Mouse (Mus musculus): ENCODE results near the gene Slc25a29.

Slc25a29 gene

DNA sequence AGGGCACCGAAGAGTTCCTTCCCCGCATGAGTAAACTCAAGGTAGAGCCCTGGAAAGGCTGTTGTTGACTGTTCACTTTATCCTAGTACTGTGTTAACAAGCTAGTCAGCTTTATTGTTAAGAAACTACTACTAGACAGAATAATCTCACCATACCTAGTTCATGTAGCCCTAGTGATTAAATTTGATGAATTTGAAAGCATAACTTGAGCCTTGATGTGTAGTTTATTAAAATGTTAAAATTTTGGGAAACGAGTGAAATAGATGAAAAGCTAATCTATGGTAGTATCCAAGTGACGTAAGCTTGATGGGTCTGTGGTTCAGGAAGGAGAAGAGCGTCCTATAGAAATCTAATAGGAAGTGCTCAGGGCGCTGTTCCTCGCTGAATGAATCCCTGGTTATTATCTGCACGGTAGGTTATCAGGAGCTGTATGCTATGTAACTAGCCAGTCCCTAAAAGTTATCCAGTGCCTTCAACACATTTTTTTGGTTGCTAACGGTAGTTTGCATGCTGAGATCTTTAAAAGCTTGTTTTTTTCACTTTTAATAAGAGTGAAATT is 40.6 kb downstream of the Slc25a29 start:
- peak; percentile 20 for DNase-seq (ENCODE audit: low read depth)

- DNase-seq (ENCODE audit: low read depth): peak; percentile 93
Measured at GRCm38 (mm10) chr12:108794078-108794711, 41.5 kb downstream of the Slc25a29 start.

DNA sequence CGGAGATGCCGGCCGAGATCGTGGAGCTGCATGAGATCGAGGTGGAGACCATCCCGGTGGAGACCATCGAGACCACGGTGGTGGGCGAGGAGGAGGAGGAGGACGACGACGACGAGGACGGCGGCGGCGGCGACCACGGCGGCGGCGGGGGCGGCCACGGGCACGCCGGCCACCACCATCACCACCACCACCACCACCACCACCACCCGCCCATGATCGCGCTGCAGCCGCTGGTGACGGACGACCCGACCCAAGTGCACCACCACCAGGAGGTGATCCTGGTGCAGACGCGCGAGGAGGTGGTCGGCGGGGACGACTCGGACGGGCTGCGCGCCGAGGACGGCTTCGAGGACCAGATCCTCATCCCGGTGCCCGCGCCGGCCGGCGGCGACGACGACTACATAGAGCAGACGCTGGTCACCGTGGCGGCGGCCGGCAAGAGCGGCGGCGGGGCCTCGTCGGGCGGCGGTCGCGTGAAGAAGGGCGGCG is 42.2 kb downstream of the Slc25a29 start:
- peak; percentile 17 for DNase-seq (ENCODE audit: low read depth)

GRCm38 (mm10) chr12:108792546-108793452 is 42.9 kb downstream of the Slc25a29 start, which contains the start of gene Yy1:
Yy1 (plus strand) TSS chr12:108792973.
- DNase-seq (ENCODE audit: low read depth): peak; percentile 99

DNA sequence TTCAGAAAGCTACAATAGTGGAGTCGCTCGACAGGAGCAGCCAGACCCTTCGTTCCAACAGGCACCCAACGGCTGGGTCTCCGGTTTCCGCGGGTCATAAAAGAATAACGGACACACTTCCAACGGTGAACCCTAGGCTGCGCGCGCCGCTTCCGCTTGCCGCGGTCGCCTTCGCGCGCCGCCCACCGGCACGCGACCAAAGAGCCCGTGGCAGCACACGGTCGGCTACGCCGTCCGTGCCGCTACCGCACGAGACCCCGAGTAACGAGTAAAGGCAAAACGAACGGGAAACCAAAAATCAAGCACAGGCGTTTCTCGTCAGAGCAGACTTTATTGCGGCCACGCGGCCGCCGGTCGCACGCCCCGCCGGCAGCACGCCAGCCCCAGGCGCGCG is 43.5 kb downstream of the Slc25a29 start:
- peak; percentile 92 for DNase-seq (ENCODE audit: low read depth)

GRCm38 (mm10) chr12:108787329-108787728 is 48.4 kb downstream of the Slc25a29 start:
- no peak for DNase-seq (ENCODE audit: low read depth)

- DNase-seq (ENCODE audit: low read depth): no peak
Measured at GRCm38 (mm10) chr12:108785161-108785560, 50.5 kb downstream of the Slc25a29 start.

DNA sequence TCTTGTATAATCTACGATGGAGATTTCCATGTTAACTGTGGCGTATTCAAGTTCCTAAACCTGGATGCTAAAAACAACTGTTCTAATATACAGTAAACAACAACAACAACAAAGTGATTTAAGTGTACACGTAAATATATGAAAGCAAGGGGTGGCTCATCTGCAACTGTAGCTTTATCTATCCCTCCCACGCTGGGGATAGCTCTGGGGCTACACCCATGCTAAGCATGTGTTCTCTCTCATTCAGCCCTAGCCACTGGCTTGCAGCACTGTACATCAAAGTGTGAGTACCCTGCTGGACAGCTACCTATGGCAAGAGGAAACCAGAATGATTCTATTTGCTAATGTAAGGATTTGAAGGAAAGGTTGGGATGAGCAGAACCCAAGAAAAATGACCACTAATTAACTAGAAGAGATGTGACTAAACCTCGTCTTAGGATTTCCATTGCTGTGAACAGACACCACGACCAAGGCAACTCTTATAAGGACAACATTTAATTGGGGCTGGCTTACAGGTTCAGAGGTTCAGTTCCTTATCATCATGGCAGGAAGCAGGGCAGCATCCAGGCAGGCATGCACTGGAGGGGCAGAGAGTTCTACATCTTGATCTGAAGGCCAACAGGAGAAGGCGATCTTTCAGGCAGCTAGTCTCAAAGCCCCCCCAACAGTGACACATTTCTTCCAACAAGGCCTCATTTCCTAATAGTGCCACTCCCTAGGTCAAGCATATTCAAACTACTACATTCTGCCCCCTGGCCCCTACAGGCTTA is 55.4 kb downstream of the Slc25a29 start:
- no peak for DNase-seq (ENCODE audit: low read depth)
